Mouse (Mus musculus) midbrain, embryonic 11.5 days (tissue): ENCODE data around the gene Abcc6. TPM values are rescaled to one million over a fixed set of nuclear protein-coding genes. Genes with fewer than 3 reads are reported as not detected.

Experiments
- ATAC-seq: fragments of 200-750 bp; cut with Nextera tagmentation; 2 replicates; pipeline ENCODE4 v1.8.0; 2017; ENCODE audit warnings: moderate TSS enrichment, moderate library complexity; ENCODE audit not compliant: low FRiP score
- DNase-seq: peaks from one replicate; pipeline ENCODE4 v3.0.0; 2015; ENCODE audit warnings: low spot score; ENCODE audit errors: missing footprints
- H3K27ac ChIP-seq: fragments of 300-500 bp; sonication (generic); 2 replicates; pipeline ENCODE4 v1.5.1; 2014; ENCODE audit warnings: low read depth, low read length
- H3K27me3 ChIP-seq: fragments of 300-500 bp; sonication (generic); 2 replicates; pipeline ENCODE4 v1.6.1; 2014; ENCODE audit warnings: mild to moderate bottlenecking, low read length, moderate library complexity, mixed read lengths; ENCODE audit not compliant: control insufficient read depth, insufficient read depth
- H3K36me3 ChIP-seq: fragments of 300-500 bp; sonication (generic); 2 replicates; pipeline ENCODE4 v1.6.1; 2014; ENCODE audit warnings: mild to moderate bottlenecking, low read length, moderate library complexity, mixed read lengths; ENCODE audit not compliant: control insufficient read depth, insufficient read depth
- H3K4me1 ChIP-seq: fragments of 300-500 bp; sonication (generic); 2 replicates; pipeline ENCODE4 v1.6.1; 2014; ENCODE audit warnings: low read length; ENCODE audit not compliant: control insufficient read depth, insufficient read depth
- H3K4me2 ChIP-seq: fragments of 300-500 bp; sonication (generic); 2 replicates; pipeline ENCODE4 v1.6.1; 2014; ENCODE audit warnings: mild to moderate bottlenecking, moderate library complexity
- H3K4me3 ChIP-seq: fragments of 300-500 bp; sonication (generic); 2 replicates; pipeline ENCODE4 v1.5.1; 2014; ENCODE audit warnings: low read depth, low read length
- H3K9ac ChIP-seq: fragments of 300-500 bp; sonication (generic); 2 replicates; pipeline ENCODE4 v1.6.1; 2014; ENCODE audit warnings: low read length
- H3K9me3 ChIP-seq: fragments of 300-500 bp; sonication (generic); 2 replicates; pipeline ENCODE4 v1.6.1; 2016; ENCODE audit warnings: low read length; ENCODE audit not compliant: control insufficient read depth
- WGBS: fragments of 180-500 bp; shearing (Covaris S2); extraction: QIAGEN DNeasy Blood & Tissue Kit; methylation state at CpG from one replicate; pipeline ENCODE4 v1.1.7; 2014; 5-methylcytosine and 5-hydroxymethylcytosine counted together
- polyA plus RNA-seq: library from polyadenylated mRNA; unstranded; fragments of >200 nt; fragmentation: Nextera tagmentation; extraction: Ambion mirVana; gene quantifications from 2 replicates; pipeline ENCODE4 v1.2.1, GENCODE M21; 2014

Abcc6 gene
- polyA plus RNA-seq, 1 experiment from 2014 or later = 0.44 TPM

DNA sequence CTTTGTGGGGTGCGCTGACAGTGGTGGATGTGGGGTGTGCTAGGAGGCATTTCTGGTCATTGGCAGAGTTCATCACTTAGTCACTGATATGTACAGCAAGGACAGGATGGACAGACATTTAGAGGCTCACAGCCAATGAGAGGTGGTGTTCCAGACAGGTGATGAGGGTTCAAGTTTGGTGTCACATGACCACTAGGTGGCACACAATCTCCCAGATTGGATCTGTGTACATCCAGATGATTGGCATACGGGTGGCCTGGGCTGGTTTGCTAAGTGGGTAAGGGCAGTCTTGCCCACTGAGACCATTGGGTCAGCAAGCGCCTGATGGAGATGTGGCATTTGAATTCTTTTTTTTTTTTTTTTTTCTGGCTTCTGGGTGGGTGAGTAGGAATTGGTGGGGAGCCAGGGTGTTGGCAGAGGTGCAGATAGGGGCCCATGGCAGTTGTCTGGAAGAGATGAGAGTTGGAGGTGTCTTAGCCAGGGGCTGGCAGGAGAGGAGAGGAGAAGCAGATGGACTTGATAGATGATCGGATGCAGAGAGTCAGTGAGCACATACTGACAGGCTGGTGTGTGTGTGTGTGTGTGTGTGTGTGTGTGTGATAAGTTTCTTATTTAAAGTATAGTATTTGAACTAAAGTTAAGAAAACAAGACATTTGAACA lies 22.2 kb upstream of the Abcc6 start:
- Histone ChIP-seq H3K36me3 (peaks cover 17% of the 10 kb centered on the region), H3K9me3 (no peaks in the 10 kb centered on the region)
- WGBS = 96% methylated on average over 4 of the region's 4 CpGs

DNA sequence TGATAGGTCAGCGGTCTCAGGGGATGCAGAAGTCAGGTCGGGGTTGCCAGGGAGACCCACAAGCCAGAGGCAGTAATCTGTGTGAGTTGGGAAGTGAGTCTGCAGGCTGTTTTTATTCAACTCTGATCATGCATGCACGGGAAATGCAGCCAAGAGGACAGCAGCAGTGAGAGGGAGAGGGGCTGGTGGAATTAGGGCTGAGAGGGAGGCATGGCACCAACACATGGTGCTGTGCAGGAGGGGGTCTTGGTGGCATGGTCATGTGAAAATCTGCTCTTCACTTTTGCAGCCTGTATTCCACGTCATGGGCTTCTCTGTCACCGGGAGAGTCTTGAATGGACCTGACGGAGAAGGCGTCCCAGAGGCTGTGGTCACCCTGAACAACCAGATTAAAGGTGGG lies 19.9 kb upstream of the Abcc6 start:
- no peaks in the 10 kb centered on the region for H3K27me3 ChIP-seq
- peaks cover 21% of the 10 kb centered on the region for H3K36me3 ChIP-seq
- H3K9ac ChIP-seq = no peak overlapping the region
- ATAC-seq = no peak
- no peaks in the 10 kb centered on the region for H3K9me3 ChIP-seq
- 68% methylated on average over 7 of the region's 7 CpGs for WGBS
- no peak overlapping the region for H3K4me2 ChIP-seq
- DNase-seq = no peak
- 0 out of 2 replicates have a peak, but pooled peaks cover 3% of the 10 kb centered on the region for H3K4me1 ChIP-seq
- H3K4me3 ChIP-seq = no peak overlapping the region
- H3K27ac ChIP-seq = no peak overlapping the region

More for the DNA sequence above, 22.2 kb upstream of the Abcc6 start:
- no peak for DNase-seq
- no peak overlapping the region for H3K27ac ChIP-seq
- H3K9ac ChIP-seq = no peak overlapping the region
- no peak overlapping the region for H3K4me2 ChIP-seq
- 0 out of 2 replicates have a peak, but pooled peaks cover 3% of the 10 kb centered on the region for H3K4me1 ChIP-seq
- no peak for ATAC-seq
- H3K4me3 ChIP-seq = no peak overlapping the region
- no peaks in the 10 kb centered on the region for H3K27me3 ChIP-seq

DNA sequence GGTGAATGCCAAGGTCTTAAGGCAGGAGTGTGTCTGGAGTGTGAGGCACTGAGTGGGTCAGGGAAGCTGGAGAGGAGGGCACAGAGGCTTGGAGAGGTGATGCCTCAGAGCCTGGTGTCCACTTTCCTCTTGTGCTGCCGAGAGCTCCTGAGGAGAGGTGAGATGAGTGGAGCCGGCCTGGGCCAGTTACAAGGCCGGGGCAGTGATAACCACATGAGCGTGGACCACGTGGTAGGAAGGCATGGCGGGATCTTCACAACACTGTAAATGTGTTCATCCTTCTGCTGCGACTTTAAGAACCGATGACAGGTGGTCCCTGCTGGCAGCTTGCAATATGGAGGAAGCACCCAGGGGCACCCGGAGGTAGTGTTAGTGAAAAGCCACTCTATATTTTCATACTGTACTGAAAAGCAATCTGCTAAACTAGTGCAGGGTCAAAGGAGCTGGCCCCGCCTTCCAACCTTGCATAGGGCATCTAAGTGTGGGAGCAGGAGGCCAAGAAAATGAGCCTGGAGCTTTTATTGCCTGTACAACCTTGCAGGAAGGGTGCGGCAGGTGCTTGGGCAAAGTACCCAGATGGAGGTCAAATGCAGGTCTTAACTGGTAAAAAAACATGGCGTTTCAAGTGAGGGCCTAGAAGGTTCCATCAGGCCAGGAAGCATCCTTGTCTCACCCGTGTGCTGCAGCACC lies 17.9 kb upstream of the Abcc6 start:
- H3K4me1 ChIP-seq = 0 out of 2 replicates have a peak, but pooled peaks cover 3% of the 10 kb centered on the region
- no peak overlapping the region for H3K27ac ChIP-seq
- no peak overlapping the region for H3K4me2 ChIP-seq
- peaks cover 23% of the 10 kb centered on the region for H3K36me3 ChIP-seq
- no peaks in the 10 kb centered on the region for H3K27me3 ChIP-seq
- no peak overlapping the region for H3K9ac ChIP-seq
- no peak for DNase-seq
- no peak overlapping the region for H3K4me3 ChIP-seq
- no peaks in the 10 kb centered on the region for H3K9me3 ChIP-seq
- ATAC-seq = no peak
- WGBS = 92% methylated on average over 13 of the region's 13 CpGs

DNA sequence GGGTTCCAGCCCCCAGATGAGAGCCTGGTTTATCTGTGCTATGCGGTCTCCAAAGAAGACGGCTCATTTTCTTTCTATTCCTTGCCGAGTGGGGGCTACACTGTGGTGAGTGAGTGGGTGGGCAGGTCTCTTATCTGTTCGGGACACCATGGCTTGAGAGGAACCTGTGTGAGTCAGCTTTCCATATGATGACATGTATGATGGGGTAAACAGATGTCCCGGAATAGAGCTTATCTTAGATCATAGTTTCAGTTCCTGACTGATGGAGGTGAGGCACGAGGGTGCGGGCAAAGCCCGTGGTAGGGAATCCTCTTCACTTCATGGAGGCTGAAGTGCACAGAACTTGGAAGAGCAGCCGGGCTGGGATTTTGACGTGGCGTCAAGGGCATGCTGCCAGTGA lies 15.8 kb upstream of the Abcc6 start:
- DNase-seq (no peak), ATAC-seq (no peak)
- H3K27ac ChIP-seq = no peak overlapping the region
- H3K4me3 ChIP-seq = no peak overlapping the region
- WGBS = 95% methylated on average over 11 of the region's 11 CpGs
- no peak overlapping the region for H3K9ac ChIP-seq
- H3K9me3 ChIP-seq = no peaks in the 10 kb centered on the region
- H3K36me3 ChIP-seq = peaks cover 23% of the 10 kb centered on the region
- no peak overlapping the region for H3K4me2 ChIP-seq
- no peaks in the 10 kb centered on the region for H3K27me3 ChIP-seq
- 0 out of 2 replicates have a peak, but pooled peaks cover 3% of the 10 kb centered on the region for H3K4me1 ChIP-seq

DNA sequence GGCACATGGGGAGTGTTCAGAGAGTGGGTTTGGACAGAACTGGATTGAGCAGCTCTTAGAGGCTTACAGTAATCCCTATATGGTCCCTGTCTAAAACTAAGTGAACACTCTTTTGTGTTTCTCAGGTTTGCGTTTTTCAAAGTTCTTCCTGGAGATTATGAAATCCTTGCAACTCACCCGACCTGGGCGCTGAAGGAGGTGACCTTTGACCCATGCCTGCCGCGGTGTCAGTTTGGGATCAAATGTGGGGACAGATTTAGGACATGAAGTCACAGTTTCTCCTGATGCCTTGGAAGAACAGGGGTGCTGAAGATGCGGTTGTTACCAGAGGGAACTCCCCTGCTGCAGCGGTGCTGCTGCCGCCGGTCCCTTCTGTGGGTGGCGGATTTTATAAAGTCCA lies 14.0 kb upstream of the Abcc6 start:
- Histone ChIP-seq H3K4me1 (no peaks in the 10 kb centered on the region), H3K27ac (no peak overlapping the region), H3K9ac (no peak overlapping the region), H3K4me2 (no peak overlapping the region), H3K27me3 (no peaks in the 10 kb centered on the region), H3K4me3 (no peak overlapping the region), H3K36me3 (peaks cover 19% of the 10 kb centered on the region), H3K9me3 (no peaks in the 10 kb centered on the region)
- 90% methylated on average over 10 of the region's 10 CpGs for WGBS
- ATAC-seq (no peak), DNase-seq (no peak)

DNA sequence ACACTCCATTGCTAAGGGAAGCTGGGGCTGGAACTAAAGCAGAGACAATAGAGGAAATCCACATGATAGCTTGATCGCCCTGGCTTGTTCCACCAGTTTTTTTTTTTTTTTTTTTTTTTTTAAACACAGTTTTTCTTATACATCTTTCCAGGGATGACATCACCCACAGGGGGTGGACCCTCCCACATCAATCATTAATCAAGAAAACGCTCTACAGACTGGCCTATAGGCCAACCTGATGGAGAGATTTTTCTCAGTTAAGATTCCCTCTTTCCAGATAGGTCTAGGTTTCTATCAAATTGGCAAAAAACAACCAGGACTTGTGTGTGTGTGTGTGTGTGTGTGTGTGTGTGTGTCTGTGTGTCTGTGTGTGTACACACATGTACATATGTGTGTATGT lies 9.8 kb upstream of the Abcc6 start:
- no peak overlapping the region for H3K4me3 ChIP-seq
- H3K27ac ChIP-seq = no peak overlapping the region
- no peaks in the 10 kb centered on the region for H3K9me3 ChIP-seq
- WGBS = 92% methylated on average over 2 of the region's 2 CpGs
- ATAC-seq (no peak), DNase-seq (no peak)
- H3K27me3 ChIP-seq = no peaks in the 10 kb centered on the region
- peaks cover 2% of the 10 kb centered on the region for H3K4me1 ChIP-seq
- H3K9ac ChIP-seq = no peak overlapping the region
- H3K36me3 ChIP-seq = peaks cover 10% of the 10 kb centered on the region
- no peak overlapping the region for H3K4me2 ChIP-seq

DNA sequence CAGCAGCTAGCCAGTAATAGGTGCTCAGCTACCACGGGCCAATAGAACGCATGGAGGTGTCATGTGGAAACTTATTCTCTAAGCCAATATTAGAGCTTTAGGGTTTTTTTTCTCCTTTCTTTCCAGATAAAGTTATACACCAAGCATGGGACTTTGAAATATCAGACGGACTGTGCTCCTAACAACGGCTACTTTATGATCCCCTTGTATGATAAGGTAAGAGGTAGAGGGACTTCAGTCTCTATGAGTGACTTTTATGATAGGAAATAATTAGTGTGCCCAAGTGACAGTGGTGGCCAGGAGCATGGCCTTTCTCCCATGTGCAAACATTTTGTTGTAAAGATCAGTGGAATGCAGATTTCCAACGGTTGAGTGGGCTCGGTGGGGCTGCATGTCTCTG lies 7.3 kb upstream of the Abcc6 start:
- DNase-seq (no peak), ATAC-seq (no peak)
- no peak overlapping the region for H3K4me2 ChIP-seq
- H3K4me3 ChIP-seq = no peak overlapping the region
- no peaks in the 10 kb centered on the region for H3K9me3 ChIP-seq
- no peaks in the 10 kb centered on the region for H3K27me3 ChIP-seq
- no peak overlapping the region for H3K9ac ChIP-seq
- 92% methylated on average over 6 of the region's 6 CpGs for WGBS
- H3K4me1 ChIP-seq = peaks cover 10% of the 10 kb centered on the region
- H3K36me3 ChIP-seq = peaks cover 3% of the 10 kb centered on the region; the same call in 1 of the 2 replicates
- H3K27ac ChIP-seq = no peak overlapping the region

DNA sequence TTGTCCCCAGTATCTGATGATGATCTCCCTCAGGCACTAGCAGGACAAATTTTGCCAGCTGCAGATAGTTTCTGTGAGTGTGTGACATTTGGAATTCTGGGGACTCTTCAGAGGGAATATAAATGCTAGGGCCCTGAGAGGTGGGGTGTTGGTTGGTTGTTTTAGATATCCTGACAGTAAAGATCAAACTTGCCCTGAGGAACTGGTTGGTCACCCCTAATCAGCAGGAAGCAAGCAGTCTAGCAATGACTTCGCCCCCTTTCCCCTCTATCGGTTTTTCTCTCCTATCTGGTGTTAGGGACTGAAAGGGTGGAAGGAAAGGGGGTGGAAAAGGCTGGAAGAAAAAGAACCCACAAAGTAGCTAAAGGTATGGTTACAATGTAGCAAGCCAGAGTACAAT lies 5.4 kb upstream of the Abcc6 start:
- DNase-seq (no peak), ATAC-seq (no peak)
- peaks cover 3% of the 10 kb centered on the region; the same call in 1 of the 2 replicates for H3K36me3 ChIP-seq
- H3K4me3 ChIP-seq = no peak overlapping the region
- no peak overlapping the region for H3K9ac ChIP-seq
- H3K27me3 ChIP-seq = no peaks in the 10 kb centered on the region
- no peaks in the 10 kb centered on the region for H3K9me3 ChIP-seq
- no peak overlapping the region for H3K4me2 ChIP-seq
- H3K4me1 ChIP-seq = peaks cover 10% of the 10 kb centered on the region
- 83% methylated on average over 2 of the region's 2 CpGs for WGBS
- H3K27ac ChIP-seq = no peak overlapping the region

DNA sequence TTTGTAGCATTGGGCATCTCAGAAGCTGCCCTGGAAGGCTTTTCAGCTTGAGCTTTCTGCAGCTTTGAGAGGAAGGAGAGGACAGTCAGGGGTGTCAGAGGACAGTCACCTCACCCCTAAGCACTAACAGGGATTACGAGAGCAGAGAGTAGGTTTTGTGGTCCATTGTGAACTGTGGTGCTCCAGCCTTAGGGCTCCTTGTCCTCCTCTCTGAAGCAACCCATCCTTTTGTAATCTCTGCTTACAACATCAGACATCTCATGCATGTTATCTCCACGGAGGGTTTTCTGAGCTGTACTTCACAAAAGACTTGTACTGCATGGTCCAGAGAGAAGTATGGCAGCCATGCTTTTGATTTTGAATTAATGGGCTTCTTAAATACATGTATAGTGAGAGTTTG lies 4.9 kb upstream of the Abcc6 start:
- WGBS = 75% methylated on average over 2 of the region's 2 CpGs

More for the DNA sequence above, 4.9 kb upstream of the Abcc6 start:
- ATAC-seq (no peak), DNase-seq (no peak)
- Histone ChIP-seq H3K27ac (no peak overlapping the region), H3K27me3 (no peaks in the 10 kb centered on the region), H3K9ac (peak overlapping the region; percentile 81; the same call in 1 of the 2 replicates), H3K4me3 (peak overlapping the region; percentile 89; the same call in 1 of the 2 replicates), H3K36me3 (peaks cover 3% of the 10 kb centered on the region; the same call in 1 of the 2 replicates), H3K4me1 (peaks cover 13% of the 10 kb centered on the region), H3K4me2 (peak overlapping the region; percentile 92; the same call in 1 of the 2 replicates), H3K9me3 (no peaks in the 10 kb centered on the region)
